Mouse (Mus musculus): ENCODE results near the gene Phtf2.
"Not testable (repeated sequence)": the region's sequence is repeated elsewhere in the genome, so short reads cannot be mapped to it uniquely, and the experiment has no call there.

Phtf2 gene

GRCm38 (mm10) chr5:20864216-20864969, 17.5 kb downstream of the Phtf2 start:
- no peak for DNase-seq (ENCODE audit: low spot score in 2 of 2)

- no peak for DNase-seq (ENCODE audit: low spot score in 2 of 2)
These were observed 20.0 kb downstream of the Phtf2 start for GRCm38 (mm10) chr5:20861901-20862300.

- no peak for DNase-seq (ENCODE audit: low spot score in 2 of 2)
These were observed 21.4 kb downstream of the Phtf2 start for GRCm38 (mm10) chr5:20860565-20860964.

- DNase-seq (ENCODE audit: low spot score in 2 of 2) = no peak
These were observed 23.5 kb downstream of the Phtf2 start for GRCm38 (mm10) chr5:20858404-20858803.

- DNase-seq (ENCODE audit: low spot score in 2 of 2) = no peak
These were observed 26.9 kb downstream of the Phtf2 start for GRCm38 (mm10) chr5:20855066-20855465.

- DNase-seq (ENCODE audit: low spot score in 2 of 2) = no peak
These were observed 34.9 kb downstream of the Phtf2 start for GRCm38 (mm10) chr5:20847010-20847409.

GRCm38 (mm10) chr5:20843816-20844215, 38.1 kb downstream of the Phtf2 start:
- no peak for DNase-seq (ENCODE audit: low spot score in 2 of 2)

- no peak for DNase-seq (ENCODE audit: low spot score in 2 of 2)
These were observed 38.5 kb downstream of the Phtf2 start for GRCm38 (mm10) chr5:20843405-20843804.

- no peak for DNase-seq (ENCODE audit: low spot score in 2 of 2)
These were observed 44.8 kb downstream of the Phtf2 start for GRCm38 (mm10) chr5:20837082-20837481.

GRCm38 (mm10) chr5:20834399-20834798, 47.5 kb downstream of the Phtf2 start:
- DNase-seq (ENCODE audit: low spot score in 2 of 2) = no peak

- no peak for DNase-seq (ENCODE audit: low spot score in 2 of 2)
These were observed 50.5 kb downstream of the Phtf2 start for GRCm38 (mm10) chr5:20831433-20831832.

GRCm38 (mm10) chr5:20830717-20831116, 51.2 kb downstream of the Phtf2 start:
- DNase-seq (ENCODE audit: low spot score in 2 of 2) = no peak

GRCm38 (mm10) chr5:20821647-20822046, 60.3 kb downstream of the Phtf2 start:
- no peak for DNase-seq (ENCODE audit: low spot score in 2 of 2)

GRCm38 (mm10) chr5:20821122-20821521, 60.8 kb downstream of the Phtf2 start:
- DNase-seq (ENCODE audit: low spot score in 2 of 2) = no peak

GRCm38 (mm10) chr5:20815094-20815493, 66.8 kb downstream of the Phtf2 start:
- DNase-seq (ENCODE audit: low spot score in 2 of 2) = no peak

- no peak for DNase-seq (ENCODE audit: low spot score in 2 of 2)
These were observed 71.5 kb downstream of the Phtf2 start for GRCm38 (mm10) chr5:20810449-20810848.

GRCm38 (mm10) chr5:20795932-20796331, 86.0 kb downstream of the Phtf2 start:
- no peak for DNase-seq (ENCODE audit: low spot score in 2 of 2)

GRCm38 (mm10) chr5:20791793-20792554, 90.0 kb downstream of the Phtf2 start:
- DNase-seq (ENCODE audit: low spot score in 2 of 2) = no peak

- DNase-seq (ENCODE audit: low spot score in 2 of 2) = not testable (repeated sequence)
These were observed 95.5 kb downstream of the Phtf2 start for GRCm38 (mm10) chr5:20786471-20786870.

- no peak for DNase-seq (ENCODE audit: low spot score in 2 of 2)
These were observed 100.8 kb downstream of the Phtf2 start for GRCm38 (mm10) chr5:20781116-20781515.

- DNase-seq (ENCODE audit: low spot score in 2 of 2) = no peak
These were observed 102.7 kb downstream of the Phtf2 start for GRCm38 (mm10) chr5:20779191-20779590.

- DNase-seq (ENCODE audit: low spot score in 2 of 2) = no peak
These were observed 103.5 kb downstream of the Phtf2 start for GRCm38 (mm10) chr5:20778274-20778984.
